32 mouse cellular contexts compared by ENCODE assay signal in the genomic region with DNA sequence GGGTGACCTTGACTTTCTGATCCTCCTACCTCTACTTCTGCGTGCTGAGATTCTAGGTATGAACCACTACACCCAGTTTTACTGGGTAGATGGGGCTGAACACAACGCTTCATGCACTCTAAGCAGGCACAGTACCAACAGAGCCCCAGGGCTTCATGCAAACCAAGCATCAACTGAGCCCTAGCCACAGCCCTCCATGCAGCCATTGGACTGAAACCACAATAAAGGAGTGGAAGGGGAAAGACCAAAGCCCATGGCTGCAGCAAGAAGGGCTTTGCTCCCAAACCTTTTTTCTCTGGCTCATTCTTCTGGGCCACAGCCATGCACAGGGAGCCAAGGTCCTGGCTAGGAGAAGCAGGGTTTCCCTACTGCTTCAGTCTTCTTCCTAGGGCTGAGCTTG. TPM values are rescaled to one million over a fixed set of nuclear protein-coding genes. Genes with fewer than 3 reads are reported as not detected.
"Had no signal": no experiment of that assay in that cellular context is flagged by ENCODE, and none has a peak within 500 bp of the region (broad histone marks: within the 10 kb centered on the region; RNA-seq: fewer than 3 reads in every experiment).

No protein-coding gene starts in this region.

- H3K36me3 ChIP-seq: hindbrain, embryonic 10.5 days; hindbrain, embryonic 12.5 days; intestine, embryonic 15.5 days; limb, embryonic 10.5 days; limb, embryonic 12.5 days; liver, embryonic 12.5 days had no signal

- H3K27me3 ChIP-seq: intestine, embryonic 15.5 days had no signal

- DNase-seq: gastrocnemius, adult 2 months; gastrocnemius, postnatal 10 days; gastrocnemius, postnatal 25 days; heart, postnatal 4 days; kidney, adult 18-20 months; kidney, adult 8-10 months; kidney, postnatal 10 days; kidney, postnatal 4 days had no signal

- H3K9ac ChIP-seq: hindbrain, embryonic 12.5 days; hindbrain, embryonic 14.5 days; intestine, embryonic 15.5 days; limb, embryonic 12.5 days; liver, embryonic 12.5 days; liver, embryonic 14.5 days had no signal

- H3K4me1 ChIP-seq: hindbrain, embryonic 10.5 days; hindbrain, embryonic 12.5 days; intestine, embryonic 15.5 days; limb, embryonic 10.5 days; limb, embryonic 12.5 days; liver, embryonic 12.5 days had no signal

- H3K27ac ChIP-seq: gastrocnemius, adult 2 months; hindbrain, embryonic 10.5 days; hindbrain, embryonic 12.5 days; hindbrain, embryonic 14.5 days; intestine, embryonic 15.5 days; layer of hippocampus, adult 2 months; left cerebral cortex, adult 2 months; limb, embryonic 10.5 days; limb, embryonic 12.5 days; liver, embryonic 12.5 days; liver, embryonic 14.5 days had no signal

- H3K4me3 ChIP-seq: gastrocnemius, adult 2 months; hindbrain, embryonic 10.5 days; hindbrain, embryonic 12.5 days; intestine, embryonic 15.5 days; layer of hippocampus, adult 2 months; left cerebral cortex, adult 2 months; limb, embryonic 10.5 days; limb, embryonic 12.5 days; liver, embryonic 12.5 days had no signal

- H3K9me3 ChIP-seq: hindbrain, embryonic 10.5 days; hindbrain, embryonic 12.5 days; intestine, embryonic 15.5 days; limb, embryonic 10.5 days; limb, embryonic 12.5 days; liver, embryonic 12.5 days had no signal

- ATAC-seq: hindbrain, embryonic 16.5 days; inflammation-experienced regulatory T-cells, adult 6 months; intestine, embryonic 15.5 days; intestine, postnatal 0 days; liver, embryonic 12.5 days had no signal

- H3K4me2 ChIP-seq: hindbrain, embryonic 12.5 days; hindbrain, embryonic 14.5 days; intestine, embryonic 15.5 days; limb, embryonic 12.5 days; liver, embryonic 12.5 days had no signal

RNA-seq across cellular contexts. Expression of gene Nkx2-5, which starts 32.2 kb away (rescaled TPM):
- total RNA-seq: gastrocnemius, adult 2 months; gastrocnemius, postnatal 10 days; gastrocnemius, postnatal 25 days; gastrocnemius, postnatal 4 days; granulocyte monocyte progenitor cell, adult 5-6 weeks; layer of hippocampus, adult 2 months; layer of hippocampus, postnatal 10 days; layer of hippocampus, postnatal 25 days; left cerebral cortex, adult 2 months; left cerebral cortex, postnatal 14 days; left cerebral cortex, postnatal 36 days; liver, adult 2 months had no signal
- polyA plus RNA-seq: frontal cortex, adult 2 months; hindbrain, embryonic 10.5 days; hindbrain, embryonic 12.5 days; hindbrain, embryonic 14.5 days; hindbrain, embryonic 16.5 days; inflammation-experienced regulatory T-cells, adult 6 months; intestine, embryonic 15.5 days; kidney, embryonic 14.5 days; kidney, embryonic 16.5 days; limb, embryonic 12.5 days; liver, adult 2 months; liver, embryonic 14.5 days; liver, embryonic 16.5 days had no signal
